Mouse (Mus musculus): ENCODE results near the gene Ankrd17. TPM values are rescaled to one million over a fixed set of nuclear protein-coding genes. Genes with fewer than 3 reads are reported as not detected.
A peak's percentile ranks its signal among the peaks of the same experiment; 100 is the strongest.

Gene Ankrd17
- total RNA-seq (2014; rRNA removed), result 51.4 and 68.2 TPM in 2 replicates
- polyA plus RNA-seq (2015; fragmentation: Nextera tagmentation; extraction: Ambion mirVana), result 13.1 and 20.4 TPM in 2 replicates

DNA sequence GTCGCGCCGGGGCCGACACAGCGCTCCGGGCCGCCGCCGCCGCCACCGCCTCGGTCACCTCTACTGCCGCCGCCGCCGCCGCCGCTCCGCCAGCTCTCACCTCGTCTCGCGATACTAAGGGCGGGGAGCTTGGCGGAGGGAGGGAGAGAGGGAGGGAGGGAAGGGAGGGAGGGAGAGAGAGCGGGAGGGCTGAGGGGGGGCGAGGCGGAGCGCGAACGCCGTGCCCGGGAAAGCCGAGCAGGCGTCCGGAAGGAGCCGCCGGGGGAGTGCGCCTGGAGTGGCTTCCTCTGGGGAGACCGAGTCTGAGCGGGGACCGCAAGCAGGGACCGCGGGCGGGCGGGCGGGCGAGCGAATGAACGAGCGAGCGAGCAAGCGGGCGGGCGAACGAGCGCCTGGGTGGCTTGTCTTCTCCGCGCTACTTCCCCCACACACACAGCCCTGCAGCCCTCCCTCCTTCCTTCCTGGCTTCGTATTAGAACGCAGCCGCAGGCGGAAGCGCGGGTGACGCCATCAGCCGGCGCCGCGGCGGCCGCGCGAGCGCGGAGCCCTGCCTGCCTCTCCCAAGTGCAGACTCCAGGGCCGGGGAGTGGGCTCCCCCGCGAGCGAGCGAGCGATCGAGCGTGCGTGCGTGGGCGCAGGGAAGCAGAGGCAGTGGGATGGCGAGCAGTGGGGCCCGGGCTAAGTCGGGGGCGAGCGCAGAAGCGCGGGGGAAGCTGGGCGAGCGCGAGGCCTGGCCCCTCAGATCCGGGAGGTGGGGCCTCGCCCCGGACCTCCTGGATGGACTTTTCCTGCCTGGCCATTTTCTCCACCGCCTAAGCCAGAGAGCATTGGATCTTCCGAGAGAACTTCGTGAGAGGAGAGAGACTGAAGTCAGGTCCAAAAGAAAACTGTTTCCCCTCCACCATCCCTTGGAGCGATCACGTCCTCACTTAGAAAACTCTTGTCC is at the start of gene Ankrd17:
Ankrd17 (minus strand) TSS at position 457 of the 946 bp plus-strand sequence.
- peaks cover 11% of the 10 kb centered on the region for H3K4me1 ChIP-seq (ENCODE audit: insufficient read depth)
- no peaks in the 10 kb centered on the region for H3K27me3 ChIP-seq (ENCODE audit: insufficient read depth, low read length)
- peak within 1 kb of the TSS; percentile 96 for H3K9ac ChIP-seq
- peak within 1 kb of the TSS; percentile 73 for H3K4me2 ChIP-seq (ENCODE audit: low read depth)
- H3K36me3 ChIP-seq (ENCODE audit: insufficient read depth), result no peaks in the 10 kb centered on the region
- no peaks in the 10 kb centered on the region; the same call in 1 of the 2 replicates for H3K9me3 ChIP-seq (ENCODE audit: low read length)
- peak within 1 kb of the TSS; percentile 100 for H3K27ac ChIP-seq (ENCODE audit: low read depth, low read length)
- WGBS, result 3% methylated on average over 81 of the region's 104 CpGs
- DNase-seq (peak; percentile 95), ATAC-seq (peak; percentile 95)
- peak within 1 kb of the TSS; percentile 97 for H3K4me3 ChIP-seq (ENCODE audit: low read depth, low read length)
- TF ChIP-seq CTCF (IDR thresholded peaks at IDR 0.05; ENCODE audit: low read depth), result no peak

DNA sequence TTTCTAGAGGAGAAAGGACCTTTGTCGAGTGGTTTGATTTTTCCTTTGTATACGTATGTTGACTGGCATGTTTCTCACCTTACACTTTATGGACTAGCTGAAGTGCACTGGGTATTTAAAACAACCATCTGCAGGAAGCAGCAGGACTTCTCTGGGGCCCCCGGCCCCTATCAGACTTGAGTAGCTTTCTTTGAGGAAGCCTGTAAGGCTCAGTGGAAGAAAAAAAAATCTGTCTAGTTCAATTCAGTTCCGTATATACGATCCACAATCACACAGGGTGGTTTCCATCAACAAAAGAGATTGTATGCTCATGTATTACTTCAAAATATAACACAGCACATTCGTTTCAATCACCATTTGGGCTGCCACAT is 48.5 kb upstream of the Ankrd17 start:
- H3K4me2 ChIP-seq (ENCODE audit: low read depth), result no peak overlapping the region
- DNase-seq (no peak), ATAC-seq (no peak)
- H3K36me3 ChIP-seq (ENCODE audit: insufficient read depth), result no peaks in the 10 kb centered on the region
- 56% methylated on average over 6 of the region's 6 CpGs for WGBS
- no peak overlapping the region for H3K9ac ChIP-seq
- no peaks in the 10 kb centered on the region for H3K9me3 ChIP-seq (ENCODE audit: low read length)
- H3K4me1 ChIP-seq (ENCODE audit: insufficient read depth), result no peaks in the 10 kb centered on the region
- H3K27me3 ChIP-seq (ENCODE audit: insufficient read depth, low read length), result no peaks in the 10 kb centered on the region
- no peak overlapping the region for H3K4me3 ChIP-seq (ENCODE audit: low read depth, low read length)
- H3K27ac ChIP-seq (ENCODE audit: low read depth, low read length), result no peak overlapping the region
- TF ChIP-seq CTCF (IDR thresholded peaks at IDR 0.05; ENCODE audit: low read depth), result no peak

DNA sequence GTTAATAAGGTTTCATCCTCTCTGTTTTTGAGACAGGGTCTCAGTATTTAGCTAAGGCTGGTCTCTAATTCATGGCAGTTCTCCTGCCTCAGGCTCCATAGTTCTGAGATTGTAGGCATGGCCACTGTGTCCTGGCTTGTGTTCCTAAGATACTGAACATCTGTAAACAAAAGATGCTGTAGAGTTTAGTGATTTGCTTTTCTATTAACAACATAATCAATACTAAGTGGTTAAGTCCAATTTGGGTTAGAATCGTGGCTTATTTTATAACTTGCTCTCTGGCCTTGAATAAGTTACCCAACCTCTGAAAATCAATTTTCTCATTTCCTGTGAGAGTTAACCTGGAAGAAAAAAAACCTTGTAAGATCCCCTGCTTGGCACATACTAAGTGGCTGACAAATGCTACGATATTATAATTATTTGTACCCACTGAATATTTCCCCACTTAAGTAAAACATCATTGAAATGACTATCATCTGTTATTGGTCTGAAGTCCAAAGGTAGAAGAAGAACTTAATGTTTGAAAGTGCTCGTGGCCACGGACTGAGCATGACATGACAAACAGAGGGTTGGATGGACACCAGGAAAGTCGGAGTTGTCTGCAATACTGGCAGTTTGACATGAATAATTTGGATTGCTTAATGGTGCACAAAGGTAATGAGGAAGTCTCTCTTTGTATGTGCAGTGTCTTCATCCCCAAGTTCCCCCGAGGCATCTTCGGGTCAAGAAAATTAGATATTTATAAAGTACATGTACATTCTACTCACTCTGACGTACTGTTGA is 48.0 kb upstream of the Ankrd17 start:
- Histone ChIP-seq H3K27me3 (ENCODE audit: insufficient read depth, low read length) (no peaks in the 10 kb centered on the region), H3K4me2 (ENCODE audit: low read depth) (no peak overlapping the region), H3K4me1 (ENCODE audit: insufficient read depth) (no peaks in the 10 kb centered on the region), H3K9me3 (ENCODE audit: low read length) (no peaks in the 10 kb centered on the region), H3K9ac (no peak overlapping the region), H3K36me3 (ENCODE audit: insufficient read depth) (no peaks in the 10 kb centered on the region), H3K27ac (ENCODE audit: low read depth, low read length) (no peak overlapping the region), H3K4me3 (ENCODE audit: low read depth, low read length) (no peak overlapping the region)
- WGBS, result 72% methylated on average over 8 of the region's 8 CpGs
- ATAC-seq (no peak), DNase-seq (no peak)
- TF ChIP-seq CTCF (IDR thresholded peaks at IDR 0.05; ENCODE audit: low read depth), result no peak

DNA sequence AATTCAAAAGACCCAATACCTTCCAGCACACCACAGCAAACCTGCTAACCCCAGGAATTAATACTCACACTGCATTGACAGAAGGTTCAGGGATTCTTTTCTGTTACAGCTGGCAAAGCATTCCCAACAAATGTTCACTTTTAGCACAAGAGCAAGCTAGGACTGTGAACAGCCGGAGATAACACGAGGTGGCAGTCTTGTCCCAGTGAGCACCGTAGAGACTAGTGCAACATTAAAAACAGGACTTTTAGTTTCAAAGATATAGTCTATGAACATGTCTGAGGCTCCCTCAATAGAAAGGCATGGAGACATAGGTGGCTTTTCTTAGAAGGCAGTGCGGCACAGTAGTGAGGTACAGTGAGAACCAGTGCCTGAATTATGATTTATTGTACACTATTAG is 38.8 kb upstream of the Ankrd17 start:
- Histone ChIP-seq H3K9ac (no peak overlapping the region), H3K27ac (ENCODE audit: low read depth, low read length) (no peak overlapping the region), H3K4me1 (ENCODE audit: insufficient read depth) (no peaks in the 10 kb centered on the region), H3K36me3 (ENCODE audit: insufficient read depth) (no peaks in the 10 kb centered on the region), H3K9me3 (ENCODE audit: low read length) (no peaks in the 10 kb centered on the region), H3K27me3 (ENCODE audit: insufficient read depth, low read length) (no peaks in the 10 kb centered on the region), H3K4me2 (ENCODE audit: low read depth) (no peak overlapping the region), H3K4me3 (ENCODE audit: low read depth, low read length) (no peak overlapping the region)
- DNase-seq (peak; percentile 58), ATAC-seq (peak; percentile 79)
- peak; percentile 66 for TF ChIP-seq CTCF (IDR thresholded peaks at IDR 0.05; ENCODE audit: low read depth)
- 78% methylated on average over 4 of the region's 4 CpGs for WGBS

DNA sequence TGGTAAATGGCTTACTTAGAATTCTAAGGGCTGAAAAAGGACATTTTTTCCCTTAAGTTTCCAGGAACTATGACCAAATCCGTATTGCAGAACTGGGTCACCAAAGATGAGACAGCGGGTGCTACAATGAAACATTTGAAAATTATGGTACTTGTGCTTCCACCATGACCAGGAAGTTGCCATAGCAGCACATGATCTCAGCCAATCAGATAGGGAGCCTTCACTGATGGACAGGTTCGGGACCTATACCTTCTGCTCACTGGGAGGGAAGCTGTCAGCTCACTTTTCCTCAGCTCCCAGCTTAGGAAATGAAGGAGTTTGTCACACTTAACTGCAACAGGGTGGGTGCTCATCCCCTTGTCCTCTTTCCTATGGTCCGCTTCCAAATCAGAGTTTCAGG is 30.4 kb upstream of the Ankrd17 start:
- no peak for DNase-seq

DNA sequence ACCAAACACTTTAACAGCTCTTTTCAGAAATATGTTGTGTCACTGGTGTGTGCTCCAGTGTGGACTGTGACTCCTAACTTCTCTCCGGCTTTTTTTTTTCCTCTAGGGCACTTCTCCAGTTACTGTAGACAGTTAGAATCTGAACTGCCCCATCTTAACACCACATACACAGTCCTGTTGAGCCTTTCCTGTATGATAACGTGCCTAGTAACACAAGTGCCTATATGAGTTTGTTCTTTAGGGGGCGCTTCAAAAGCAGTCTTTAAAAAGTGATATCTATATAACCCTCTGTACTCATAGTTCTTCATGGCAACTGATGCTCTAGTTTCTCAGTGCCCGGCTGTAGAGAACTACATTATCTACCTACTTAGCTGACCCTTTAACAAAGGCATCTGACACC is 27.9 kb upstream of the Ankrd17 start:
- H3K27me3 ChIP-seq (ENCODE audit: insufficient read depth, low read length), result no peaks in the 10 kb centered on the region
- TF ChIP-seq CTCF (IDR thresholded peaks at IDR 0.05; ENCODE audit: low read depth), result no peak

More for the DNA sequence above, 30.4 kb upstream of the Ankrd17 start:
- Histone ChIP-seq H3K36me3 (ENCODE audit: insufficient read depth) (no peaks in the 10 kb centered on the region), H3K27ac (ENCODE audit: low read depth, low read length) (no peak overlapping the region), H3K9ac (no peak overlapping the region), H3K4me1 (ENCODE audit: insufficient read depth) (no peaks in the 10 kb centered on the region), H3K4me2 (ENCODE audit: low read depth) (no peak overlapping the region), H3K27me3 (ENCODE audit: insufficient read depth, low read length) (no peaks in the 10 kb centered on the region), H3K4me3 (ENCODE audit: low read depth, low read length) (no peak overlapping the region), H3K9me3 (ENCODE audit: low read length) (no peaks in the 10 kb centered on the region)
- peak; percentile 75 for ATAC-seq
- TF ChIP-seq CTCF (IDR thresholded peaks at IDR 0.05; ENCODE audit: low read depth), result no peak
- WGBS, result 89% methylated on average over 4 of the region's 4 CpGs

More for the DNA sequence above, 27.9 kb upstream of the Ankrd17 start:
- no peak overlapping the region for H3K4me2 ChIP-seq (ENCODE audit: low read depth)
- H3K36me3 ChIP-seq (ENCODE audit: insufficient read depth), result no peaks in the 10 kb centered on the region
- no peak overlapping the region for H3K27ac ChIP-seq (ENCODE audit: low read depth, low read length)
- DNase-seq, result no peak
- 80% methylated on average over 4 of the region's 4 CpGs for WGBS
- no peak overlapping the region for H3K4me3 ChIP-seq (ENCODE audit: low read depth, low read length)
- no peak for ATAC-seq
- no peak overlapping the region for H3K9ac ChIP-seq
- H3K9me3 ChIP-seq (ENCODE audit: low read length), result no peaks in the 10 kb centered on the region
- H3K4me1 ChIP-seq (ENCODE audit: insufficient read depth), result no peaks in the 10 kb centered on the region

Measured in forebrain, postnatal 0 days (tissue).